Mouse (Mus musculus): ENCODE measurements around the gene Rps24.
A peak's percentile ranks its signal among the peaks of the same experiment; 100 is the strongest.

Gene Rps24

GRCm38 (mm10) chr14:24510679-24511078 lies 23.8 kb downstream of the Rps24 start:
- DNase-seq (ENCODE audit: extremely low read depth, insufficient read length, low spot score): no peak

GRCm38 (mm10) chr14:24512527-24513161 lies 25.7 kb downstream of the Rps24 start:
- DNase-seq (ENCODE audit: extremely low read depth, insufficient read length, low spot score): no peak

GRCm38 (mm10) chr14:24521597-24521996 lies 34.7 kb downstream of the Rps24 start:
- DNase-seq (ENCODE audit: extremely low read depth, insufficient read length, low spot score): no peak

- DNase-seq (ENCODE audit: extremely low read depth, insufficient read length, low spot score): no peak
Measured at GRCm38 (mm10) chr14:24525137-24525536, 38.2 kb downstream of the Rps24 start.

GRCm38 (mm10) chr14:24525677-24526415 lies 38.9 kb downstream of the Rps24 start:
- DNase-seq (ENCODE audit: extremely low read depth, insufficient read length, low spot score): no peak

- DNase-seq (ENCODE audit: extremely low read depth, insufficient read length, low spot score): no peak
Measured at GRCm38 (mm10) chr14:24526440-24526839, 39.5 kb downstream of the Rps24 start.

GRCm38 (mm10) chr14:24530228-24530627 lies 43.3 kb downstream of the Rps24 start:
- DNase-seq (ENCODE audit: extremely low read depth, insufficient read length, low spot score): no peak

GRCm38 (mm10) chr14:24534865-24535545 lies 48.1 kb downstream of the Rps24 start:
- DNase-seq (ENCODE audit: extremely low read depth, insufficient read length, low spot score): no peak

- no peak for DNase-seq (ENCODE audit: extremely low read depth, insufficient read length, low spot score)
Measured at GRCm38 (mm10) chr14:24542901-24543300, 56.0 kb downstream of the Rps24 start.

- DNase-seq (ENCODE audit: extremely low read depth, insufficient read length, low spot score): peak; percentile 2
Measured at GRCm38 (mm10) chr14:24544057-24544456, 57.1 kb downstream of the Rps24 start.
